Mouse (Mus musculus) activated CD4-positive, CD25-positive, alpha-beta regulatory T cell (primary cell): ENCODE measurements around the gene Apol10a. TPM values are rescaled to one million over a fixed set of nuclear protein-coding genes. Genes with fewer than 3 reads are reported as not detected.

Experiments
- polyA plus RNA-seq, 2 experiments: library from polyadenylated mRNA; unstranded; fragments of 100-300 nt; shearing (Covaris generic); gene quantifications; one replicate each; pipeline ENCODE4 v1.2.1; 2017

The Apol10a gene
- under 1 TPM in 1 of 2 experiments, not detected in 1; 0.43 TPM for polyA plus RNA-seq

DNA sequence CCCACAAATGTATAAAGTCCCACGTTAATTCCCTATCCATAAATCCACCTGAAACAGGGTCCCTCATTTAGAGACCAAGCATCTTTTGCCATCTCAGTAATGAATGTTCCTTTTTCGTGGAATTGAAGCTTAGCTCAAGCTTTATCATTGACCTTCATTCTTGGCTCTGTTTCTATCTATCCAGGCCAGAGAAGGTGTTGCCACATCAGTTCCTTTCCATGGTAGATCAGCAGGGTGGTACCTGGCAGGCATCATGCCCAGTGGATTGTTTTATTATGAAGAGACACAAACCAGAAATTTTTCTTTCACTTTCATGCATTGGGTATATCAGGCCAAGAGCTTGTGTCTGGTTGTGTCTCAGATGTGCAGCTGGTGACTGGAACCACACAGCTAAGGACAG lies at the start of gene Apol10a:
Gene Apol10a (plus strand): TSS at position 355 of the 400 bp plus-strand sequence.

DNA sequence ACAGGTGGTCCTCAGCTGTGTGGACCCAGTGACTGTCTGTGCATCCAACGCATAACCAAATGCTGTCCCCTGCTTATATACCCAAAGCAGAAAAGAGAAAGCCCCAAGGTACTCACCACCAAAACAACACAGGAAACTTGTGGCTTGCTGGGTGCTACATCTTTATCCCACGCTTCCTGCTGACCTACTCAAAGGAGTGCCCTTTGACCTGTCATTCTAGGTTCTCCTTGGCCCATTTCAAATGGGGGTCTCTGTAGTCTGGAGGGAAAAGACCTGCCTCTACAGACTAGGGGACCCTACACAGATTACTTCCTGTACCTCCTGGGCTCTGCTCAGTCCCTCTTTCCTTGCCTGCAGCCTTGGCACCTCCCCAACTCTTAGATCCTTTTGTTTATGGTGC lies 29.5 kb upstream of the Apol10a start, which contains the start of gene Apol7b:
Gene Apol7b (minus strand): TSS at position 101 of the 400 bp plus-strand sequence.

DNA sequence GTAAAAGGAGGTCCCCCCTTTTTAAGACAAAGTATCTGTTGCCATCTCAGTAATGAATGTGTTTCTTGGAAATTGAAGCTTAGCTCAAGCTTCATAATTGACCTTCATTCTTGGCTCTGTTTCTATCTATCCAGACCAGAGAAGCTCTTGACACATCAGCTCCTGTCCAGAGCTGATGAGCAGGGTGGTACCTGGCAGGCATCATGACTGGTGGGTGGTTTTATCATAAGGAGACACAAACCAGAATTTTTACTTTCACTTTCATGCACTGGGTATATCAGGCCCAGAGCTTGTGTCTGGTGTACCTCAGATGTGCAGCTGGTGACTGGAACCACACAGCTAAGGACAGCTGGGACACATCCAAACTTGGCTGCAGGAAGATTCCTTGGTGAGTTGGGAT lies 31.1 kb downstream of the Apol10a start, which contains the start of gene Apol11a:
Gene Apol11a (plus strand): TSS at position 306 of the 400 bp plus-strand sequence.

DNA sequence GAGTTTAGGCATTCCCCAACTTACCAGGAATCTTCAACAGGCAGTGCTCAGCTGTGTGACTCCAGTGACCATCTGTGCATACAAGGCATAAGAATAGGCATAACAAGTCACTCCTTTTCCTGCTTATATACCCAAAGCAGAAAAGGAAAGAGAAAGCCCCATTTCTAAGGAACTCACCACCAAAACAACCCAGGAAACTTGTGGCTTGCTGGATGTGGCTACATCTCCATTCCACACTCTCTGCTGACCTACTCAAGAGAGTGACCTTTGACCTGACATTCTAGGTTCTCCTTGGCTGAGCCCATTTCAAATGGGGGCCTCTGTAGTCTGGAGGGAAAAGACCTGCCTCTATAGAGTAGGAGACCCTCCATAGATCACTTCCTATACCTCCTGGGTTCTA lies 56.4 kb downstream of the Apol10a start, which contains the start of gene Apol7c:
Gene Apol7c (minus strand): TSS at position 101 of the 400 bp plus-strand sequence.

Other genes starting within 250 kb of the Apol10a start
- gene Rbfox2, start 170.0 kb upstream of the Apol10a start, polyA plus RNA-seq, result under 1 TPM in 1 of 2 experiments, not detected in 1; 0.36 TPM
- not detected for gene Apol7a, start 77.9 kb upstream of the Apol10a start, polyA plus RNA-seq
- 1 to 10 TPM; 6.3 to 8.4 TPM for gene Apol9a, start 65.9 kb upstream of the Apol10a start, polyA plus RNA-seq
- under 1 TPM; 0.10 to 0.54 TPM for gene Apol7b, start 29.6 kb upstream of the Apol10a start, polyA plus RNA-seq
- under 1 TPM; 0.37 to 0.55 TPM for gene Apol11a, start 31.2 kb downstream of the Apol10a start, polyA plus RNA-seq
- 1 to 10 TPM in 1 of 2 experiments, under 1 TPM in 1; 0.30 to 1.3 TPM for gene Apol7c, start 56.3 kb downstream of the Apol10a start, polyA plus RNA-seq
- not detected for gene 1700025B11Rik, start 84.8 kb downstream of the Apol10a start, polyA plus RNA-seq
- gene Apol10b, start 119.1 kb downstream of the Apol10a start, polyA plus RNA-seq, result 1 to 10 TPM; 2.1 to 4.8 TPM
- not detected for gene Gm36245, start 122.2 kb downstream of the Apol10a start, polyA plus RNA-seq
- 1 to 10 TPM; 1.2 to 3.1 TPM for gene Apol11b, start 166.2 kb downstream of the Apol10a start, polyA plus RNA-seq
- gene Apol7e, start 221.8 kb downstream of the Apol10a start, polyA plus RNA-seq, result 100 to 1,000 TPM in 1 of 2 experiments, 10 to 100 TPM in 1; 42.2 to 233 TPM